Mouse (Mus musculus) embryonic fibroblast, embryonic 13.5 days (primary cell): ENCODE measurements around the gene Srsf3. TPM values are rescaled to one million over a fixed set of nuclear protein-coding genes. Genes with fewer than 3 reads are reported as not detected.
"Not testable (repeated sequence)": the region's sequence is repeated elsewhere in the genome, so short reads cannot be mapped to it uniquely, and the experiment has no call there.

ENCODE experiments used
- H3K27ac ChIP-seq: 2 replicates; pipeline ENCODE4 v1.5.1; 2012; ENCODE audit warnings: low read length, control low read depth, inconsistent platforms; ENCODE audit not compliant: insufficient read depth
- H3K4me1 ChIP-seq: 2 replicates; pipeline ENCODE4 v1.6.1; 2011; ENCODE audit warnings: low read length; ENCODE audit not compliant: control insufficient read depth, insufficient read depth
- H3K4me3 ChIP-seq: 2 replicates; pipeline ENCODE4 v1.5.1; 2011; ENCODE audit warnings: mild to moderate bottlenecking, control low read depth, low read length; ENCODE audit not compliant: insufficient read depth
- CTCF ChIP-seq: IDR thresholded peaks from 2 replicates; pipeline ENCODE4 v1.5.1; 2011; ENCODE audit warnings: mild to moderate bottlenecking, control low read depth, low read length, moderate library complexity, borderline replicate concordance; ENCODE audit not compliant: insufficient read depth
- POLR2A ChIP-seq: IDR thresholded peaks from 2 replicates; pipeline ENCODE4 v1.6.1; 2011; ENCODE audit warnings: low read depth, mild to moderate bottlenecking, control low read depth, low read length, moderate library complexity
- polyA plus RNA-seq: library from polyadenylated mRNA; stranded (reverse); fragments of >200 nt; gene quantifications from 2 replicates; pipeline ENCODE4 v1.2.4, GENCODE M21; 2011; ENCODE audit warnings: low read depth; ENCODE audit not compliant: missing spikeins, insufficient read length

The Srsf3 gene
- polyA plus RNA-seq = 253 and 262 TPM in 2 replicates

- peak within 1 kb of the TSS; percentile 85 for H3K27ac ChIP-seq
- peak within 1 kb of the TSS; percentile 100 for H3K4me3 ChIP-seq
Observed at GRCm38 (mm10) chr17:29032274-29033069, at the start of gene Srsf3. Gene Srsf3, plus strand, starts transcription at chr17:29032628.

GRCm38 (mm10) chr17:28984724-28985420 is 47.6 kb upstream of the Srsf3 start:
- no peak overlapping the region for H3K27ac ChIP-seq
- TF ChIP-seq CTCF (no peak), POLR2A (no peak)
- H3K4me1 ChIP-seq = peaks cover 8% of the 10 kb centered on the region
- H3K4me3 ChIP-seq = no peak overlapping the region

More at GRCm38 (mm10) chr17:29032274-29033069, at the start of gene Srsf3:
- no peaks in the 10 kb centered on the region for H3K4me1 ChIP-seq
- TF ChIP-seq POLR2A (peak; percentile 98), CTCF (no peak)

GRCm38 (mm10) chr17:28986833-28987232 is 45.6 kb upstream of the Srsf3 start:
- Histone ChIP-seq H3K27ac (no peak overlapping the region), H3K4me3 (no peak overlapping the region), H3K4me1 (peaks cover 8% of the 10 kb centered on the region)
- TF ChIP-seq CTCF = no peak
- no peak for TF ChIP-seq POLR2A

- TF ChIP-seq CTCF (no peak), POLR2A (no peak)
- Histone ChIP-seq H3K4me1 (peaks cover 4% of the 10 kb centered on the region), H3K27ac (no peak overlapping the region), H3K4me3 (no peak overlapping the region)
Observed at GRCm38 (mm10) chr17:28987713-28988112, 44.7 kb upstream of the Srsf3 start.

GRCm38 (mm10) chr17:28988291-28988690 is 44.1 kb upstream of the Srsf3 start:
- Histone ChIP-seq H3K27ac (no peak overlapping the region), H3K4me1 (no peaks in the 10 kb centered on the region; the same call in 1 of the 2 replicates), H3K4me3 (no peak overlapping the region)
- no peak for TF ChIP-seq CTCF
- no peak for TF ChIP-seq POLR2A

GRCm38 (mm10) chr17:28988996-28989395 is 43.4 kb upstream of the Srsf3 start:
- no peak overlapping the region for H3K4me3 ChIP-seq
- H3K4me1 ChIP-seq = no peaks in the 10 kb centered on the region; the same call in 1 of the 2 replicates
- TF ChIP-seq POLR2A (no peak), CTCF (no peak)
- H3K27ac ChIP-seq = no peak overlapping the region

- H3K4me1 ChIP-seq = no peaks in the 10 kb centered on the region; the same call in 1 of the 2 replicates
- H3K4me3 ChIP-seq = no peak overlapping the region
- no peak overlapping the region for H3K27ac ChIP-seq
- TF ChIP-seq CTCF (no peak), POLR2A (no peak)
Observed at GRCm38 (mm10) chr17:28990060-28990459, 42.4 kb upstream of the Srsf3 start.

- Histone ChIP-seq H3K4me3 (no peak overlapping the region), H3K4me1 (no peaks in the 10 kb centered on the region; the same call in 1 of the 2 replicates), H3K27ac (no peak overlapping the region)
- no peak for TF ChIP-seq CTCF
- TF ChIP-seq POLR2A = no peak
Observed at GRCm38 (mm10) chr17:28991286-28991685, 41.1 kb upstream of the Srsf3 start.

- Histone ChIP-seq H3K27ac (no peak overlapping the region), H3K4me1 (no peaks in the 10 kb centered on the region; the same call in 1 of the 2 replicates), H3K4me3 (no peak overlapping the region)
- TF ChIP-seq POLR2A (no peak), CTCF (no peak)
Observed at GRCm38 (mm10) chr17:28992105-28992504, 40.3 kb upstream of the Srsf3 start.

GRCm38 (mm10) chr17:28993004-28993403 is 39.4 kb upstream of the Srsf3 start:
- not testable (repeated sequence) for H3K4me3 ChIP-seq, H3K4me1 ChIP-seq, H3K27ac ChIP-seq
